Mouse (Mus musculus) limb, embryonic 11.5 days (tissue): ENCODE results near the gene Shroom4. TPM values are rescaled to one million over a fixed set of nuclear protein-coding genes. Genes with fewer than 3 reads are reported as not detected.

Experiments
- ATAC-seq: fragments of 200-750 bp; cut with Nextera tagmentation; 2 replicates; pipeline ENCODE4 v1.8.0; 2017; ENCODE audit warnings: low read depth; ENCODE audit not compliant: insufficient number of reproducible peaks, low FRiP score, low TSS enrichment
- DNase-seq: peaks from one replicate; pipeline ENCODE4 v3.0.0-alpha.2; 2015; ENCODE audit warnings: low spot score
- H3K27ac ChIP-seq: fragments of 300-500 bp; sonication (generic); replicated peaks from 2 replicates; pipeline ENCODE4 v1.5.1; 2014; ENCODE audit warnings: low read depth, mild to moderate bottlenecking, low read length
- H3K27me3 ChIP-seq: fragments of 300-500 bp; sonication (generic); 2 replicates; pipeline ENCODE4 v1.6.1; 2014; ENCODE audit warnings: mild to moderate bottlenecking, low read length, mixed read lengths; ENCODE audit not compliant: control insufficient read depth, insufficient read depth
- H3K36me3 ChIP-seq: fragments of 300-500 bp; sonication (generic); 2 replicates; pipeline ENCODE4 v1.6.1; 2014; ENCODE audit warnings: mild to moderate bottlenecking, low read length, moderate library complexity, mixed read lengths; ENCODE audit not compliant: control insufficient read depth, insufficient read depth
- H3K4me1 ChIP-seq: fragments of 300-500 bp; sonication (generic); 2 replicates; pipeline ENCODE4 v1.6.1; 2014; ENCODE audit warnings: low read length, mixed read lengths; ENCODE audit not compliant: control insufficient read depth, insufficient read depth
- H3K4me2 ChIP-seq: fragments of 300-500 bp; sonication (generic); 2 replicates; pipeline ENCODE4 v1.6.1; 2014; ENCODE audit warnings: low read depth, mild to moderate bottlenecking, moderate library complexity; ENCODE audit not compliant: severe bottlenecking
- H3K4me3 ChIP-seq: fragments of 300-500 bp; sonication (generic); 2 replicates; pipeline ENCODE4 v1.5.1; 2014; ENCODE audit warnings: low read depth, low read length
- H3K9ac ChIP-seq: fragments of 300-500 bp; sonication (generic); 2 replicates; pipeline ENCODE4 v1.6.1; 2014; ENCODE audit warnings: mild to moderate bottlenecking, low read length
- H3K9me3 ChIP-seq: fragments of 300-500 bp; sonication (generic); 2 replicates; pipeline ENCODE4 v1.6.1; 2016; ENCODE audit warnings: low read length; ENCODE audit not compliant: control insufficient read depth
- WGBS: fragments of 180-500 bp; shearing (Covaris S2); extraction: QIAGEN DNeasy Blood & Tissue Kit; methylation state at CpG from one replicate; pipeline ENCODE4 v1.1.7; 2014; 5-methylcytosine and 5-hydroxymethylcytosine counted together
- polyA plus RNA-seq: library from polyadenylated mRNA; unstranded; fragments of >200 nt; fragmentation: Nextera tagmentation; extraction: Ambion mirVana; gene quantifications from 2 replicates; pipeline ENCODE4 v1.2.1, GENCODE M21; 2014

Shroom4 gene
- polyA plus RNA-seq, 1 experiment from 2014 or later: 14.1 TPM

DNA sequence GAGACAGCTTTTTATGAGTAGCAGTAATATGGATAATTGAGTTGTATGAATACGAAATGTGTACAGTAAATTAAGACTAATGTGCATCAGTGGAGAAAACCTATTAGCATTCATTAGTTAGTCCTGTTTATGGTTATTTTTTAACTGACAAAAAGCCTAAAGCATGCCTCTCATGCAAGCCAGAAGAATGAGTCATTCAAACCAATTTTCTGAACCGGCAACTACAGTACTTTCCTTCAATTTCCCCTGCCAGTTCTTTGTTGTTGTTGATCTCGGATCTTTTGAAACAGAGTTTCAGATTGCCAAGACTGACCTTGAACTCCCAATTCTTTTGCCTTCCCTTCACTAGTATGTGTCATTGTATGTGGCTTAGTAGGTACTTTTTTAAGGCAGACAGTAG, 117.6 kb downstream of the Shroom4 start:
- Histone ChIP-seq H3K4me1 (no peaks in the 10 kb centered on the region), H3K4me2 (no peak overlapping the region), H3K27ac (no peak overlapping the region), H3K9me3 (no peaks in the 10 kb centered on the region), H3K27me3 (no peaks in the 10 kb centered on the region), H3K36me3 (no peaks in the 10 kb centered on the region), H3K4me3 (no peak overlapping the region), H3K9ac (no peak overlapping the region)
- 77% methylated on average over 3 of the region's 3 CpGs for WGBS
- no peak for ATAC-seq
- no peak for DNase-seq

DNA sequence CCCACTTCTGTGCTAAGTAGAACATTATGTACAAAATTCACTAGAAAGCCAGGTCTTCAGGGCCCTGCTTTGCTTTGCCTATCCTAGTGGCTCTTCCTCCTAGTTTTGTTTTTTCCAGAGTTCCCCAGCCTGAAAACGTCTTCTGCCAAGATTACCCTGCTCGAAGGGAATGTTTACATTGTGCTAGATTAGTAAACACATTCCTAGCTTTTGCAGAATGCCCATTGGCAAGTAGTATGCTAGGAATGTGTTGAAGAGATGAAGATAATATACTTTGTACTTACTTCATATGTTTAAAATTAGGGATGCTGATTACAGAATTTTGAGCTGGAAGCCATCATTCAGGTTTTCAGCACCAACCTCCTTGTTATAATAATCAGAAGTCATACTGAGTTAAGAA, 118.8 kb downstream of the Shroom4 start:
- ATAC-seq (no peak), DNase-seq (no peak)
- Histone ChIP-seq H3K4me1 (no peaks in the 10 kb centered on the region), H3K9ac (no peak overlapping the region), H3K4me2 (no peak overlapping the region), H3K4me3 (no peak overlapping the region), H3K9me3 (no peaks in the 10 kb centered on the region), H3K27ac (no peak overlapping the region), H3K27me3 (no peaks in the 10 kb centered on the region), H3K36me3 (no peaks in the 10 kb centered on the region)
- 29% methylated on average over 2 of the region's 2 CpGs for WGBS

DNA sequence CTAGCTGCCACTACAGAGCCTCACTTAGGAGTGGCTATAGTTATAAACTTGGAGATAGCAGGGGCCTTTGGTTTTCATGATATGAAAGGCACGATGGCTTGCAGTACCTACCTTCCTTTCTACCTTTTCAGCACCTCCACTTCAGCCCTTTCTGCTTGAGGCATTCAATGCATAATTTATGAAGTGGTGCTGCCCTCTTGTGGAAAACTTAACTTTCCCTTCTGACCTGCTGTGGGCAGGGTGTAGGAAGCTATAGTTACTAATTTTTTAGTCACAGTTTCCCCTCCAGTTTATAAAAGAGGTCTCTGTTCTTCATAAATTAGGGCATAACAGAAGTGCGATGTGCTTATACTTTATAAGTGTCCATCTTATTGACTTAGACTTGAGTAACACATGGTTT, 123.3 kb downstream of the Shroom4 start:
- H3K27ac ChIP-seq: no peak overlapping the region

DNA sequence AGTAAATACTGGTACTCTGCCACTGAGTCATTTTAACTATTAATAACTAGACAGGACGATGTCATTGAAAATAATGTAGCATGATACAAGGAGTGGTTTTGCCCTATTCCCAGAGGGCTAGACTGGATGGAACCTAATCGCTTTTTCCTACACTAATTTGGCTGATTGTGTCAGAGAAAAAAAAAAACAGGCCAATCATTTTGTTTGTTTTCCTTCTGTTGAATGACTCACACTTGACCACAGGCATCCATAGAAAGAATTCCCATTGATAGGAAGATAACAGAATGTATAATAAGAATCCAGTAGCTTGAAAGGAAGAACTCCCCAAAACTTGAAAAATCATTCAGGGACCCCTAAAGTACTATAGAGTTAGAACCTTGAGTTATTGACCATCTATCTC, 137.0 kb downstream of the Shroom4 start:
- Histone ChIP-seq H3K4me1 (no peaks in the 10 kb centered on the region), H3K27me3 (no peaks in the 10 kb centered on the region), H3K9ac (no peak overlapping the region), H3K4me3 (no peak overlapping the region), H3K4me2 (no peak overlapping the region), H3K36me3 (no peaks in the 10 kb centered on the region), H3K9me3 (no peaks in the 10 kb centered on the region), H3K27ac (no peak overlapping the region)
- 85% methylated on average over 2 of the region's 2 CpGs for WGBS
- DNase-seq: no peak
- no peak for ATAC-seq

More for the DNA sequence above, 123.3 kb downstream of the Shroom4 start:
- no peaks in the 10 kb centered on the region for H3K36me3 ChIP-seq
- no peaks in the 10 kb centered on the region for H3K4me1 ChIP-seq
- no peak overlapping the region for H3K4me3 ChIP-seq
- H3K4me2 ChIP-seq: no peak overlapping the region
- no peaks in the 10 kb centered on the region for H3K27me3 ChIP-seq
- no peaks in the 10 kb centered on the region for H3K9me3 ChIP-seq
- H3K9ac ChIP-seq: no peak overlapping the region
- ATAC-seq: no peak
- 72% methylated on average over 2 of the region's 2 CpGs for WGBS
- DNase-seq: peak; percentile 21

DNA sequence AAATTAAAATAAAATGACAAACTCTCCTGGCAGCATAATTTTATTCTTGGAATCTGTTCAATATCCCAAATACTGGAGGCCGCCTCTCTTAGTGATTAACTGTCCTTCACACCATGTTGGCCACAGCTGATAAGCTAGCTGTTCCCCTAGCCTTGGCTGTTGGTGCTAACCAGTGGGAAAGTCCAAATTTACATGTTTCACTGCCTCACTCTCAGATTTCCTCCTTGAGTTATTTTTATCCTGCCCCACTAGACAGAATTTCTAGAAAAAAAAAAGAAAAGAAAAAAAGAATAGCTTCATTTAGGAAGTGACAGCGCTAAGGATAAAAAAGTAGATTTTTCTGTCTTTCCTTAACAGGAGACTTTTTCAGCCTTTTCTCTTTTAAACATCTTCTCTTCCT, 138.0 kb downstream of the Shroom4 start:
- DNase-seq (no peak), ATAC-seq (no peak)
- Histone ChIP-seq H3K4me2 (no peak overlapping the region), H3K9me3 (no peaks in the 10 kb centered on the region), H3K36me3 (no peaks in the 10 kb centered on the region), H3K4me3 (no peak overlapping the region), H3K27ac (no peak overlapping the region), H3K27me3 (no peaks in the 10 kb centered on the region), H3K4me1 (no peaks in the 10 kb centered on the region), H3K9ac (no peak overlapping the region)
- 92% methylated on average over 2 of the region's 2 CpGs for WGBS

DNA sequence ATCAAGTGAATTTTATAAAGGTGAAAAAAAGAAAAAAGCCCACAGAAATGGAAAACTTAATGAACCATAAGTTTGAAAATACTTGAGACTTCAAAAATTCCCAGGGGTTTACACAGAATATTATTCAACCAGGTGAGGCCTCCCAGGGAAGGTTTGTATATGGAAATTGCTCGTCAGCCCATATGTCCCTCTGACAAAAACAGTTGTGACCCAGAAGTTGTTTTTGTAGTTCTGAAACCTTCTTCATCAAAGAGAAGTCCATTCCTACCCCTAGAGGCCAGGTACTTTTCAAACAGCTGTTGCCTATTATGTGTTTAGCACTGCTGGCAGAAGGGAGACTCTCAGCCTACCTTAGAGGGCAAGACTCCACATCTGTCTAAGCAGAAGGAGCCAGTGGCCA, 165.4 kb downstream of the Shroom4 start:
- Histone ChIP-seq H3K4me3 (no peak overlapping the region), H3K27me3 (no peaks in the 10 kb centered on the region), H3K9ac (no peak overlapping the region), H3K4me2 (no peak overlapping the region), H3K9me3 (no peaks in the 10 kb centered on the region), H3K4me1 (no peaks in the 10 kb centered on the region), H3K27ac (no peak overlapping the region), H3K36me3 (no peaks in the 10 kb centered on the region)
- WGBS: 61% methylated on average over 1 of the region's 1 CpGs
- ATAC-seq (no peak), DNase-seq (no peak)

DNA sequence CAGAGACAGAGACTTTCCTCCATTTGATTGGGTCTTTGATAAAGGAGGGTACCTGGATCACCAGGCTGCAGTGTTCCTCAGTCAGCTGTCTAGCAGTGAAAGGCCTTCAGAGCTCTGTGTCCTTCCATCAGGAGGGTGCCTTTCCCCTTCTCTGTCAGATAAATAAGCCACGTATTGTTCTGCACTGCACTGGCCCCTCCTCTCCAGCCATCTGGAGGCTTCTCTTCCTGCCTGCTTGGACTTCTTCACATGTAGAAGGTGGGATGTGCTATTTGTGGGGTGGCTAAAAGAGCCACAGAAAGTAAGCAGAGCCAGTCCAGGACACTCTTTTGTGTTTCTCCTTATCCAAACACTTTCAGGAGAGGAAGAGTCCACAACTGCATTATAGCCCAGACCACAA, 174.9 kb downstream of the Shroom4 start:
- ATAC-seq (no peak), DNase-seq (no peak)
- Histone ChIP-seq H3K27me3 (no peaks in the 10 kb centered on the region), H3K9ac (no peak overlapping the region), H3K27ac (no peak overlapping the region), H3K4me2 (no peak overlapping the region), H3K4me3 (no peak overlapping the region), H3K4me1 (no peaks in the 10 kb centered on the region), H3K36me3 (no peaks in the 10 kb centered on the region), H3K9me3 (no peaks in the 10 kb centered on the region)
- 33% methylated on average over 1 of the region's 1 CpGs for WGBS

DNA sequence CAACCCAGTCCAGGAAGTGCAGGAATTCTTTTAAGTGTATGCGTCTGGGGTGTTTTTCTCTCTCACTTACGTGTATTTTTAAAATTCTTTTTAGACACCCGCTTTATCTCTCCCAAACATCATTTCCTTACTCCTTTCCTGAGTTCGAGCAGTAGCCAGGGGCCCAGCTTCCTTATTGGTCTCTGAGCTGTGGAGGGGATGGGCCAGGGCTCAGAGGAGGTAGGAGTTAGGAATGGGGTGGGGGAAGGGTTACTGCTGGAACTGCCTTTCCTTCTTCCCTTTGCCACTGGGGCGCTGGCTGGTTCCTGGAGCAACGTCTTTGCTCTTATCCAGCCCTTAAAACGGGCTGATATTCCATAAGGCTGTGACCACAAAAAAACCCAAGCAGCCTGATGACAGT, 177.3 kb downstream of the Shroom4 start:
- no peak overlapping the region for H3K27ac ChIP-seq
- H3K4me3 ChIP-seq: no peak overlapping the region
- no peaks in the 10 kb centered on the region for H3K36me3 ChIP-seq
- no peaks in the 10 kb centered on the region for H3K9me3 ChIP-seq
- H3K27me3 ChIP-seq: no peaks in the 10 kb centered on the region
- H3K4me1 ChIP-seq: no peaks in the 10 kb centered on the region
- DNase-seq (no peak), ATAC-seq (no peak)
- WGBS: 42% methylated on average over 7 of the region's 7 CpGs
- H3K4me2 ChIP-seq: no peak overlapping the region
- H3K9ac ChIP-seq: no peak overlapping the region

DNA sequence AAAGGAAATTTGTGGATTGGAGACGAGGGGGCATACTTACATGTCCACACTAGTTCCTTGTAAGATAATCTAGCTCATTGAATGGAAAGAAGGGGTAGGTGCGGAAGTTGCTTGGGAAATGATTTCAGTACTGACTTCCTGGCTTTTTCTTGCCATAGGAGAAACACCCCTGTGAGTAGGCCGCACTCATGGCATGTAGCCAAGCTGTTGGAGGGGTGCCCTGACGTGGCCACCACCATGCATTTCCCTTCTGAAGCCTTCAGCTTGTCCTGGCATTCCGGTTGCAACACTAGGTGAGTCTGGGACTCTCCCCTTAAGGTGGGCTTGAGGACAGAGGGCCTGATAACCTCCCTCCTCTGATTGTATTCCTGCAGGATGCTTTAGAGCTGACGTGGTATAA, 181.0 kb downstream of the Shroom4 start:
- H3K4me3 ChIP-seq: no peak overlapping the region
- H3K9me3 ChIP-seq: no peaks in the 10 kb centered on the region
- 91% methylated on average over 6 of the region's 6 CpGs for WGBS
- H3K27me3 ChIP-seq: no peaks in the 10 kb centered on the region
- no peak overlapping the region for H3K4me2 ChIP-seq
- ATAC-seq: no peak
- H3K36me3 ChIP-seq: no peaks in the 10 kb centered on the region; the same call in 1 of the 2 replicates
- no peak overlapping the region for H3K27ac ChIP-seq
- no peak for DNase-seq
- H3K9ac ChIP-seq: no peak overlapping the region
- H3K4me1 ChIP-seq: no peaks in the 10 kb centered on the region
